Mouse (Mus musculus) left cerebral cortex, adult 11 months (tissue): ENCODE measurements at regions not wholly inside any gene's neighbourhood (a gene's known extent, or its start where the extent isn't known, plus 50 kb on each side); places are given as distances from the start of the nearest gene placed in this dataset.
"Not testable (repeated sequence)": the region's sequence is repeated elsewhere in the genome, so short reads cannot be mapped to it uniquely, and the experiment has no call there.

Source experiments
- DNase-seq: peaks from one replicate; pipeline ENCODE4 v3.0.0; 2022; ENCODE audit warnings: low spot score

GRCm38 (mm10) chr8:35020480-35020879 lies 745.1 kb upstream of the Gm19410 start:
- DNase-seq, result no peak

GRCm38 (mm10) chr8:35022649-35023048 lies 742.9 kb upstream of the Gm19410 start:
- no peak for DNase-seq

GRCm38 (mm10) chr8:35047798-35048197 lies 717.8 kb upstream of the Gm19410 start:
- DNase-seq, result no peak

GRCm38 (mm10) chr8:35053444-35053843 lies 712.1 kb upstream of the Gm19410 start:
- DNase-seq, result no peak

GRCm38 (mm10) chr8:35061048-35061447 lies 704.5 kb upstream of the Gm19410 start:
- no peak for DNase-seq

- DNase-seq, result no peak
Observed at GRCm38 (mm10) chr8:35068228-35068627, 697.4 kb upstream of the Gm19410 start.

- no peak for DNase-seq
Observed at GRCm38 (mm10) chr8:35070246-35070989, 695.2 kb upstream of the Gm19410 start.

GRCm38 (mm10) chr8:35075971-35076370 lies 689.6 kb upstream of the Gm19410 start:
- no peak for DNase-seq

- DNase-seq, result no peak
Observed at GRCm38 (mm10) chr8:35083161-35083560, 682.4 kb upstream of the Gm19410 start.

- DNase-seq, result no peak
Observed at GRCm38 (mm10) chr8:35087070-35087469, 678.5 kb upstream of the Gm19410 start.

- DNase-seq, result no peak
Observed at GRCm38 (mm10) chr8:35088380-35089244, 677.0 kb upstream of the Gm19410 start.

GRCm38 (mm10) chr8:35089519-35089918 lies 676.1 kb upstream of the Gm19410 start:
- DNase-seq, result no peak

GRCm38 (mm10) chr8:35101701-35102100 lies 663.9 kb upstream of the Gm19410 start:
- DNase-seq, result no peak

- DNase-seq, result not testable (repeated sequence)
Observed at GRCm38 (mm10) chr8:35102102-35102501, 663.5 kb upstream of the Gm19410 start.

- not testable (repeated sequence) for DNase-seq
Observed at GRCm38 (mm10) chr8:35104465-35104876, 661.1 kb upstream of the Gm19410 start.

GRCm38 (mm10) chr8:35109506-35110217 lies 655.9 kb upstream of the Gm19410 start:
- no peak for DNase-seq

- DNase-seq, result no peak
Observed at GRCm38 (mm10) chr8:35110286-35110685, 655.3 kb upstream of the Gm19410 start.

GRCm38 (mm10) chr8:35111130-35111529 lies 654.5 kb upstream of the Gm19410 start:
- no peak for DNase-seq

GRCm38 (mm10) chr8:35112591-35113265 lies 652.9 kb upstream of the Gm19410 start:
- no peak for DNase-seq

- no peak for DNase-seq
Observed at GRCm38 (mm10) chr8:35114031-35114430, 651.6 kb upstream of the Gm19410 start.

GRCm38 (mm10) chr8:35120612-35121011 lies 645.0 kb upstream of the Gm19410 start:
- DNase-seq, result no peak

GRCm38 (mm10) chr8:35121084-35121483 lies 644.5 kb upstream of the Gm19410 start:
- no peak for DNase-seq
